Mouse (Mus musculus) embryonic facial prominence, embryonic 14.5 days (tissue): Measurements from ENCODE around the gene AC129217.1. TPM values are rescaled to one million over a fixed set of nuclear protein-coding genes. Genes with fewer than 3 reads are reported as not detected.

Experiments
- ATAC-seq: fragments of 200-750 bp; cut with Nextera tagmentation; 2 replicates; pipeline ENCODE4 v1.8.0; 2017; ENCODE audit warnings: low read depth, moderate number of reproducible peaks, moderate TSS enrichment
- DNase-seq: peaks from one replicate; pipeline ENCODE4 v3.0.0-alpha.2; 2015; ENCODE audit warnings: low spot score
- H3K27ac ChIP-seq: fragments of 300-500 bp; sonication (generic); replicated peaks from 2 replicates; pipeline ENCODE4 v1.5.1; 2014; ENCODE audit warnings: low read depth, mild to moderate bottlenecking, low read length, moderate library complexity
- H3K27me3 ChIP-seq: fragments of 300-500 bp; sonication (generic); replicated peaks from 2 replicates; pipeline ENCODE4 v1.6.1; 2014; ENCODE audit warnings: low read length; ENCODE audit not compliant: control insufficient read depth, insufficient read depth
- H3K36me3 ChIP-seq: fragments of 300-500 bp; sonication (generic); 2 replicates; pipeline ENCODE4 v1.6.1; 2014; ENCODE audit warnings: low read length, mixed read lengths; ENCODE audit not compliant: control insufficient read depth, insufficient read depth
- H3K4me1 ChIP-seq: fragments of 300-500 bp; sonication (generic); 2 replicates; pipeline ENCODE4 v1.6.1; 2014; ENCODE audit warnings: antibody characterized with exemption, low read length; ENCODE audit not compliant: control insufficient read depth, insufficient read depth
- H3K4me2 ChIP-seq: fragments of 300-500 bp; sonication (generic); 2 replicates; pipeline ENCODE4 v1.6.1; 2014; ENCODE audit warnings: low read depth, mild to moderate bottlenecking, low read length, moderate library complexity, mixed read lengths
- H3K4me3 ChIP-seq: fragments of 300-500 bp; sonication (generic); 2 replicates; pipeline ENCODE4 v1.5.1; 2014; ENCODE audit warnings: low read depth, mild to moderate bottlenecking, low read length
- H3K9ac ChIP-seq: fragments of 300-500 bp; sonication (generic); 2 replicates; pipeline ENCODE4 v1.6.1; 2014; ENCODE audit warnings: low read depth, mild to moderate bottlenecking, low read length, moderate library complexity, mixed read lengths
- H3K9me3 ChIP-seq: fragments of 300-500 bp; sonication (generic); 2 replicates; pipeline ENCODE4 v1.6.1; 2016; ENCODE audit warnings: low read length; ENCODE audit not compliant: control insufficient read depth
- WGBS: fragments of 180-500 bp; shearing (Covaris S2); extraction: QIAGEN DNeasy Blood & Tissue Kit; methylation state at CpG from one replicate; pipeline ENCODE4 v1.1.7; 2014; 5-methylcytosine and 5-hydroxymethylcytosine counted together
- polyA plus RNA-seq: library from polyadenylated mRNA; unstranded; fragments of >200 nt; fragmentation: Nextera tagmentation; extraction: Ambion mirVana; gene quantifications from 2 replicates; pipeline ENCODE4 v1.2.1, GENCODE M21; 2014

Gene AC129217.1
- polyA plus RNA-seq, 1 experiment from 2014 or later, result not detected

GRCm38 (mm10) chr19:8803204-8803780 lies 26.3 kb upstream of the AC129217.1 start:
- Histone ChIP-seq H3K4me1 (0 out of 2 replicates have a peak, but pooled peaks cover 6% of the 10 kb centered on the region), H3K36me3 (peaks cover 39% of the 10 kb centered on the region), H3K27ac (peak overlapping the region; percentile 81; the same call in 1 of the 2 replicates), H3K9me3 (no peaks in the 10 kb centered on the region), H3K4me2 (peak overlapping the region; percentile 59), H3K4me3 (peak overlapping the region; percentile 52; the same call in 1 of the 2 replicates), H3K27me3 (no peaks in the 10 kb centered on the region), H3K9ac (0 out of 2 replicates have a peak overlapping the region, but pooled peaks have one; percentile 31)
- ATAC-seq (no peak), DNase-seq (no peak)
- 93% methylated on average over 9 of the region's 9 CpGs for WGBS

- 92% methylated on average over 11 of the region's 11 CpGs for WGBS
- no peak overlapping the region for H3K27ac ChIP-seq
- H3K4me2 ChIP-seq, result no peak overlapping the region
- 0 out of 2 replicates have a peak, but pooled peaks cover 6% of the 10 kb centered on the region for H3K4me1 ChIP-seq
- no peaks in the 10 kb centered on the region for H3K9me3 ChIP-seq
- H3K4me3 ChIP-seq, result no peak overlapping the region
- no peak for ATAC-seq
- no peak overlapping the region for H3K9ac ChIP-seq
- H3K36me3 ChIP-seq, result peaks cover 47% of the 10 kb centered on the region
- no peak for DNase-seq
- no peaks in the 10 kb centered on the region for H3K27me3 ChIP-seq
Observed at GRCm38 (mm10) chr19:8803879-8804660, 25.5 kb upstream of the AC129217.1 start.

GRCm38 (mm10) chr19:8806810-8807209 lies 22.8 kb upstream of the AC129217.1 start:
- Histone ChIP-seq H3K9ac (no peak overlapping the region), H3K27ac (no peak overlapping the region), H3K27me3 (no peaks in the 10 kb centered on the region), H3K4me1 (0 out of 2 replicates have a peak, but pooled peaks cover 3% of the 10 kb centered on the region), H3K4me3 (no peak overlapping the region), H3K36me3 (peaks cover 73% of the 10 kb centered on the region), H3K9me3 (no peaks in the 10 kb centered on the region), H3K4me2 (no peak overlapping the region)
- WGBS, result 97% methylated on average over 5 of the region's 5 CpGs
- DNase-seq (no peak), ATAC-seq (no peak)

GRCm38 (mm10) chr19:8815812-8816211 lies 13.8 kb upstream of the AC129217.1 start:
- ATAC-seq (no peak), DNase-seq (no peak)
- WGBS, result 76% methylated on average over 11 of the region's 11 CpGs
- Histone ChIP-seq H3K27ac (no peak overlapping the region), H3K4me1 (peaks cover 14% of the 10 kb centered on the region), H3K9ac (no peak overlapping the region), H3K4me2 (no peak overlapping the region), H3K27me3 (no peaks in the 10 kb centered on the region), H3K4me3 (no peak overlapping the region), H3K36me3 (peaks cover 60% of the 10 kb centered on the region), H3K9me3 (no peaks in the 10 kb centered on the region)

DNA sequence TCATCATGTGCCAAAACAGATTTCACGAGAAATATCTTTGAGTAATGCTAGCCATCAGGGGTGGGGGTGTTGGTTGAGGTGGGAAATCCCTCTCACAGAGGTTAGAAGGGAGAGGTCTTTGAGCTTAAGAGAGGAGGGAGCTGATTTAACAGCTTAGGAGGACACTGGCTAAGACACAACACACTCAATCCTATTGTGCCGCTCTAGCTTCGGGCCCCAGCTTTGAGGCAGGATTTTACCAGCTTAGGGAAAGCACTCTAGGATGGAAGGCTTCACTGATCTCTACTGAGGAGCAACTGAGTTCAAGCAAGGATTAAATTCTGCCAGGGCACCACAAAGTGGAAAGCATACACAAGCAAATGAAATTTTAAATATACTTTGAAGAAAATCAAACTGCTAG lies 12.6 kb upstream of the AC129217.1 start:
- Histone ChIP-seq H3K27me3 (no peaks in the 10 kb centered on the region), H3K9ac (peak overlapping the region; percentile 15; the same call in 1 of the 2 replicates), H3K9me3 (no peaks in the 10 kb centered on the region), H3K4me1 (peaks cover 18% of the 10 kb centered on the region), H3K27ac (no peak overlapping the region), H3K4me2 (peak overlapping the region; percentile 92), H3K4me3 (peak overlapping the region; percentile 0; the same call in 1 of the 2 replicates), H3K36me3 (peaks cover 50% of the 10 kb centered on the region)
- ATAC-seq (no peak), DNase-seq (no peak)
- 72% methylated on average over 3 of the region's 3 CpGs for WGBS

DNA sequence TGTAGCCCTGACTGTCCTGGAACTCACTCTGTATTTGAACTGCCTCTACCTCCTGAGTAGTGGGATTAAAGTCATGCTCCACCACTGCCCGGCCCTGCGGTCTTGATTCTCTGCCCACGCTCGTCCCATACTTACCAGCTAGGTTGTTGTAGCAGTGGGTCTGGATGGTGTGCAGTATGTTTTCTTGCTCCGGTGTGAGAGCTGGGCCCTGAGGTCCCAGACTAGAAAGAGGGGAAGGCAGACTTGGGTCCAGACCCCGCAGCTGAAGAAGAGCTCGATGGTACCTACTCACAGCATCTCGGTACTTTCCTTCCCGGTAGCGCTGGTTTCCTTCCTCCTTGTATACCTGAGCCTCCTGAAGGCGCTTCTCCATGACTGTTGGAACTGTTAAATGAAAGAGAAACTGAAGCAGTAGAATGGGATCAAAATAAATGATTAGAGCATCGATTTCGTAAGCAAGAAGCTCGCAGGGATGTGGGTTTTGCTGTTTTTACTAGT lies 11.2 kb upstream of the AC129217.1 start:
- H3K4me2 ChIP-seq, result peak overlapping the region; percentile 92
- H3K9me3 ChIP-seq, result no peaks in the 10 kb centered on the region
- 21% methylated on average over 14 of the region's 14 CpGs for WGBS
- peak overlapping the region; percentile 96 for H3K9ac ChIP-seq
- H3K4me3 ChIP-seq, result peak overlapping the region; percentile 97
- DNase-seq (no peak), ATAC-seq (no peak)
- H3K27me3 ChIP-seq, result no peaks in the 10 kb centered on the region
- peaks cover 26% of the 10 kb centered on the region for H3K4me1 ChIP-seq
- peaks cover 44% of the 10 kb centered on the region for H3K36me3 ChIP-seq
- H3K27ac ChIP-seq, result peak overlapping the region; percentile 99

GRCm38 (mm10) chr19:8818801-8819595 lies 10.6 kb upstream of the AC129217.1 start, which contains the start of gene Ttc9c:
Gene Ttc9c, minus strand, starts transcription at chr19:8819333.
- WGBS, result under 1% methylated on average over 33 of the region's 33 CpGs
- DNase-seq, result peak; percentile 100
- Histone ChIP-seq H3K9ac (peak within 1 kb of the TSS; percentile 96), H3K4me1 (peaks cover 26% of the 10 kb centered on the region), H3K4me2 (peak within 1 kb of the TSS; percentile 92), H3K27ac (peak within 1 kb of the TSS; percentile 99), H3K4me3 (peak within 1 kb of the TSS; percentile 97), H3K9me3 (no peaks in the 10 kb centered on the region), H3K27me3 (no peaks in the 10 kb centered on the region), H3K36me3 (peaks cover 44% of the 10 kb centered on the region)
- ATAC-seq, result peak; percentile 93
